Mouse (Mus musculus) liver, embryonic 12.5 days (tissue): Measurements from ENCODE around the gene Tgfbi. TPM values are rescaled to one million over a fixed set of nuclear protein-coding genes. Genes with fewer than 3 reads are reported as not detected.

Experiments used
- ATAC-seq: fragments of 200-750 bp; cut with Nextera tagmentation; 2 replicates; pipeline ENCODE4 v1.8.0; 2017; ENCODE audit warnings: moderate number of reproducible peaks, mild to moderate bottlenecking, moderate library complexity
- H3K27ac ChIP-seq: fragments of 300-500 bp; sonication (generic); 2 replicates; pipeline ENCODE4 v1.5.1; 2016; ENCODE audit warnings: mild to moderate bottlenecking
- H3K27me3 ChIP-seq: fragments of 300-500 bp; sonication (generic); replicated peaks from 2 replicates; pipeline ENCODE4 v1.6.1; 2016; ENCODE audit warnings: mild to moderate bottlenecking, moderate library complexity
- H3K36me3 ChIP-seq: fragments of 300-500 bp; sonication (generic); 2 replicates; pipeline ENCODE4 v1.6.1; 2016; ENCODE audit warnings: mild to moderate bottlenecking, moderate library complexity
- H3K4me1 ChIP-seq: fragments of 300-500 bp; sonication (generic); 2 replicates; pipeline ENCODE4 v1.6.1; 2016
- H3K4me2 ChIP-seq: fragments of 300-500 bp; sonication (generic); 2 replicates; pipeline ENCODE4 v1.6.1; 2016; ENCODE audit warnings: mild to moderate bottlenecking, moderate library complexity
- H3K4me3 ChIP-seq: fragments of 300-500 bp; sonication (generic); 2 replicates; pipeline ENCODE4 v1.5.1; 2016; ENCODE audit warnings: mild to moderate bottlenecking, moderate library complexity
- H3K9ac ChIP-seq: fragments of 300-500 bp; sonication (generic); 2 replicates; pipeline ENCODE4 v1.6.1; 2016; ENCODE audit warnings: mild to moderate bottlenecking, moderate library complexity
- H3K9me3 ChIP-seq: fragments of 300-500 bp; sonication (generic); replicated peaks from 2 replicates; pipeline ENCODE4 v1.6.1; 2016; ENCODE audit warnings: mild to moderate bottlenecking, moderate library complexity
- WGBS: fragments of 180-500 bp; shearing (Covaris S2); methylation state at CpG from one replicate; pipeline ENCODE4 v1.1.7; 2016; ENCODE audit not compliant: insufficient replicate concordance; 5-methylcytosine and 5-hydroxymethylcytosine counted together
- polyA plus RNA-seq: library from polyadenylated mRNA; unstranded; fragments of >200 nt; fragmentation: Nextera tagmentation; extraction: Ambion mirVana; gene quantifications from 2 replicates; pipeline ENCODE4 v1.2.1, GENCODE M21; 2016

The Tgfbi gene
- polyA plus RNA-seq, 1 experiment from 2014 or later, result 13.4 TPM

DNA sequence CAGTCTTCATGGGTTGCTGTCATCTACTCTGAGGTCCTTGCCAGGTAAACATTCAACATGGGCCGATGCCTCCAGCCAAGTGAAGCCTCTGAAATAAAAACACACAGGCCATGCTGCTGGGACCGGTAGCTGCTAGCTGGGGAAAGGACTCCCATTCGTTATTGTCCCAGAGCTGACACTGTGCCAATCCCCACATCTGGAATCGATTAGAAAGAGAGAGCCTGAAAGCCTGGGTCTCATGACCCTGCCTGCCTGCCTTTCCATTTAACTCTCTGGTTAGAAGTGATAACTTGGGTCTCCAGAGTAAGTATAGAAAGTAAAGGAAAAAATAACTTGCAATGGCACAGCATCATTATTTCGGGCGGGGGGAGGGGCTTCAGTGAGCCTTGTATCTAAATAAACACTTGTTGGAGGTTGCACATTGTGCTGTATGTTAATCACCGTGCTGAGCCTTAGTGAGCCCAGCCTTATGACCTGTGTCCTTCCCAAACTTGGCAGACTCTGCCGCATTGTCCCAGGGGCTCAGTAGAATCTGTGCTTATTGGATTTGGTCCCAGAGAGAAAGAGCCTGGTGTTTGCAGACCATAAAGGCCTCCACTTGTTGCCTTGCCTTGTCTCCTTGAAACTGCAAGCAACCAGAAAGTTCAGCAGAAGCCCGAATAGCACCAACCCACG is 9.0 kb upstream of the Tgfbi start:
- H3K4me3 ChIP-seq, result no peak overlapping the region
- 0 out of 2 replicates have a peak, but pooled peaks cover 2% of the 10 kb centered on the region for H3K27me3 ChIP-seq
- ATAC-seq, result no peak
- no peaks in the 10 kb centered on the region for H3K9me3 ChIP-seq
- H3K27ac ChIP-seq, result no peak overlapping the region
- WGBS, result 65% methylated on average over 10 of the region's 10 CpGs
- no peaks in the 10 kb centered on the region for H3K4me1 ChIP-seq
- H3K4me2 ChIP-seq, result no peak overlapping the region
- H3K36me3 ChIP-seq, result no peaks in the 10 kb centered on the region
- H3K9ac ChIP-seq, result no peak overlapping the region

- H3K36me3 ChIP-seq, result no peaks in the 10 kb centered on the region
- H3K4me2 ChIP-seq, result no peak overlapping the region
- 57% methylated on average over 11 of the region's 11 CpGs for WGBS
- no peak for ATAC-seq
- no peaks in the 10 kb centered on the region for H3K4me1 ChIP-seq
- H3K9me3 ChIP-seq, result no peaks in the 10 kb centered on the region
- peaks cover 9% of the 10 kb centered on the region; the same call in 1 of the 2 replicates for H3K27me3 ChIP-seq
- no peak overlapping the region for H3K4me3 ChIP-seq
- H3K9ac ChIP-seq, result no peak overlapping the region
- no peak overlapping the region for H3K27ac ChIP-seq
Observed at GRCm38 (mm10) chr13:56601199-56601598, 8.1 kb upstream of the Tgfbi start.

DNA sequence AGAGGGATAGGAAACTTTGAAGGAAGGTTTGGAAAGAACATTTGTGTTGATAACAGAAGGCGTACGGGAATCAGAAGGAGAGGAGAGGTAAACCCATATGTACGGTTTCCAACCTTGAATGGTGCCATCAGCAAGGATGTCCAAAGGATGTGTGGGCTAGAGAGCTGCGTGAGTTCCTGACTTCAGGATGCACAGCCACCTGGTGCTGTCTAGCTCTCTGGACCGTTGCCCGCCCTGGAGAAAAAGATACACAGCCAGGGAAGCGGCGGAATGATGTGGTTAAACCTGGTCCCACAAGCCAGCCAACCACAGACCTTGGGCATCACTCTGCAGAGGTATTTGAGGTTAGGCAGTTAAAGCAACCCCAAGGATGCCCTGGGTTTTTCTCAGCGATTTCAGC is 3.8 kb upstream of the Tgfbi start:
- Histone ChIP-seq H3K4me2 (no peak overlapping the region), H3K27ac (no peak overlapping the region), H3K9ac (no peak overlapping the region), H3K9me3 (no peaks in the 10 kb centered on the region), H3K4me3 (no peak overlapping the region), H3K4me1 (peaks cover 8% of the 10 kb centered on the region; the same call in 1 of the 2 replicates), H3K36me3 (no peaks in the 10 kb centered on the region), H3K27me3 (peaks cover 50% of the 10 kb centered on the region)
- 70% methylated on average over 9 of the region's 9 CpGs for WGBS
- no peak for ATAC-seq

DNA sequence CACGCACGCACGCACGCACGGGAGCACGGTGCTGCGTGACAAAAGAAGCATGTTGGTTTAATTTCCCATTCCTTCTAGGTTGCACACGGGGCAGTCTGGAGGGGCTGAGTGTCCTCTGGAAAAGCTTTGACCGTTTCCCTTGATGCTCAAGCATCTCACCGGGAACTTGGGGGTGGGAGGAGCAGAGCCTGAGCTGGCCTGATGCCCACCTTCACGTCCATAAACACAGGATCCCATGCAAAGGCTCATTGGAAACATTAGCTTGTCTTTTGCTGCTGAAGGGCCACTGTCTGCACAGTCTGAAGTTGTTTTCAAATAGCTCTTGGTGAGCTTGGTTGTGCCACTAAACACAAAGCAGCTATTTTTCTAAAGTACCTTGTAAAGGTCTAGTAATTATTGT is 2.6 kb upstream of the Tgfbi start:
- no peaks in the 10 kb centered on the region for H3K9me3 ChIP-seq
- no peak overlapping the region for H3K4me2 ChIP-seq
- H3K4me3 ChIP-seq, result no peak overlapping the region
- H3K9ac ChIP-seq, result no peak overlapping the region
- H3K36me3 ChIP-seq, result no peaks in the 10 kb centered on the region
- peaks cover 16% of the 10 kb centered on the region; the same call in 1 of the 2 replicates for H3K4me1 ChIP-seq
- ATAC-seq, result no peak
- WGBS, result 68% methylated on average over 11 of the region's 11 CpGs
- no peak overlapping the region for H3K27ac ChIP-seq
- H3K27me3 ChIP-seq, result peaks cover 55% of the 10 kb centered on the region

DNA sequence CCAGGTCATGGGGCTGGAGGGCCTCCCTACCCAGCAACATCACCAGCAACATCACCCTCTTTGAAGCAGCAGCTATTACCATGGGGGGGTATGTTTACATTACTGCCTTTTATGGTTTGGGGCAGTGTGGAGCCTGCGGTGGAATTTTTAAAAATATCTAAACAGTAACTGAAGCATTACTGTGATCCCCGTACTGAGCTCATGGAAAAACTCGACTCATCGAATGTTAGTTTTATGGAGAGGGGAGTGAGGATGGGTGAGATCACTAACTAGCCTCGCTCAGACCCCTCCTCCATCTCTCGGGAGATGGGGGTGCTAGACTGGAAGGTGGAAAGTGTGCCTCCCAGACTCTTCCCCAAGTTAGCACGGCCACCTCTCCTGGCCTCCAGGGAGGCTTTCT is 2.1 kb upstream of the Tgfbi start:
- Histone ChIP-seq H3K36me3 (no peaks in the 10 kb centered on the region), H3K4me2 (no peak overlapping the region), H3K4me1 (peaks cover 21% of the 10 kb centered on the region; the same call in 1 of the 2 replicates), H3K27ac (no peak overlapping the region), H3K9me3 (no peaks in the 10 kb centered on the region), H3K27me3 (peaks cover 55% of the 10 kb centered on the region), H3K4me3 (no peak overlapping the region), H3K9ac (no peak overlapping the region)
- no peak for ATAC-seq
- 38% methylated on average over 7 of the region's 7 CpGs for WGBS

GRCm38 (mm10) chr13:56607846-56608245 is 1.5 kb upstream of the Tgfbi start:
- H3K9me3 ChIP-seq, result no peaks in the 10 kb centered on the region
- ATAC-seq, result no peak
- H3K4me2 ChIP-seq, result no peak overlapping the region
- H3K4me1 ChIP-seq, result peaks cover 27% of the 10 kb centered on the region; the same call in 1 of the 2 replicates
- peaks cover 55% of the 10 kb centered on the region for H3K27me3 ChIP-seq
- H3K27ac ChIP-seq, result no peak overlapping the region
- H3K36me3 ChIP-seq, result no peaks in the 10 kb centered on the region
- WGBS, result 54% methylated on average over 4 of the region's 4 CpGs
- H3K4me3 ChIP-seq, result no peak overlapping the region
- no peak overlapping the region for H3K9ac ChIP-seq

- Histone ChIP-seq H3K4me3 (no peak overlapping the region), H3K27ac (no peak overlapping the region), H3K9ac (no peak overlapping the region), H3K36me3 (no peaks in the 10 kb centered on the region), H3K4me1 (peaks cover 57% of the 10 kb centered on the region), H3K9me3 (no peaks in the 10 kb centered on the region), H3K4me2 (no peak overlapping the region), H3K27me3 (peaks cover 47% of the 10 kb centered on the region)
- ATAC-seq, result no peak
- 12% methylated on average over 4 of the region's 4 CpGs for WGBS
Observed at GRCm38 (mm10) chr13:56611129-56611528, 1.8 kb downstream of the Tgfbi start.

DNA sequence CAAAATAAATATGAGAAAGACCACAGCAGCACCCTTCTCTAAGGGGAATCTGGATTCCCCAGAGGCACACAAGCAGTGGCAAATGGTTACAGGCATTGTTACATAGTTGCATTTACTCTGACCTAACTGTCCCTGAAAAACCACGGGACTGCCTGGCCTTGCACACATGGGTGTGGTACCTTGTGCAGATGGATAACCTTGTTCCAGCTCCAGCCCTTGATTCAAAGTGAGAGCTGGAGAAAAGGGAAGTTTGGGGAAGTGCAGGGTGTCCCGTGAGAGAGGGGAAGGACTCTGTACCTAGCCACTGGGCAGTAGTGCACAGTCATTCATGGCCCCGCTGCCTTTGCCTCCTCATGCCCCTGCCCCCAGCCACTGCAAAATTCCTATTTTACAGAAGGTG is 2.4 kb downstream of the Tgfbi start:
- 20% methylated on average over 3 of the region's 3 CpGs for WGBS
- H3K4me1 ChIP-seq, result peaks cover 61% of the 10 kb centered on the region
- ATAC-seq, result no peak
- H3K4me2 ChIP-seq, result no peak overlapping the region
- H3K9me3 ChIP-seq, result no peaks in the 10 kb centered on the region
- H3K4me3 ChIP-seq, result no peak overlapping the region
- no peak overlapping the region for H3K27ac ChIP-seq
- H3K36me3 ChIP-seq, result no peaks in the 10 kb centered on the region
- peaks cover 41% of the 10 kb centered on the region for H3K27me3 ChIP-seq
- H3K9ac ChIP-seq, result no peak overlapping the region

DNA sequence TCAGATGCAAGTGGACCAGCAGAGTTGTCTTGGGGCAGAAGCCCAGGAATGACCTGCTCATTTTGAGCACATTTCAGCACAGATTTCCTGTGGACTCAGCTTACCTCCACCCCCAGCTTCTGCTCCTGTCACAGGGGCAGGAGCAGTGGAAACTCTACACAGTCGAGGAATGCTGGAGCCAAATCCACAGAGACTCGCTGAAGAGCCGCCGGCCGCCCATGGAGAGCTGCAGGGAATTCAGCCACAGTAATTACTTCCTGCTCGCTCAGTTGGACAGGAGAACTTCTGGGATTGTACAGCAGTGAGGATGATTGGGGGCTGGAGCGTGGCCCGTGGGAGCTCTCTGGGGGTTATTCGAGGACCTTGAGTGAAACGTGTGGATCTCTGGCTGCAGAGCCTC is 3.0 kb downstream of the Tgfbi start:
- Histone ChIP-seq H3K36me3 (no peaks in the 10 kb centered on the region), H3K9ac (no peak overlapping the region), H3K27me3 (peaks cover 37% of the 10 kb centered on the region), H3K4me1 (peaks cover 62% of the 10 kb centered on the region), H3K4me3 (no peak overlapping the region), H3K4me2 (no peak overlapping the region), H3K27ac (no peak overlapping the region), H3K9me3 (no peaks in the 10 kb centered on the region)
- ATAC-seq, result no peak
- WGBS, result 28% methylated on average over 10 of the region's 10 CpGs

DNA sequence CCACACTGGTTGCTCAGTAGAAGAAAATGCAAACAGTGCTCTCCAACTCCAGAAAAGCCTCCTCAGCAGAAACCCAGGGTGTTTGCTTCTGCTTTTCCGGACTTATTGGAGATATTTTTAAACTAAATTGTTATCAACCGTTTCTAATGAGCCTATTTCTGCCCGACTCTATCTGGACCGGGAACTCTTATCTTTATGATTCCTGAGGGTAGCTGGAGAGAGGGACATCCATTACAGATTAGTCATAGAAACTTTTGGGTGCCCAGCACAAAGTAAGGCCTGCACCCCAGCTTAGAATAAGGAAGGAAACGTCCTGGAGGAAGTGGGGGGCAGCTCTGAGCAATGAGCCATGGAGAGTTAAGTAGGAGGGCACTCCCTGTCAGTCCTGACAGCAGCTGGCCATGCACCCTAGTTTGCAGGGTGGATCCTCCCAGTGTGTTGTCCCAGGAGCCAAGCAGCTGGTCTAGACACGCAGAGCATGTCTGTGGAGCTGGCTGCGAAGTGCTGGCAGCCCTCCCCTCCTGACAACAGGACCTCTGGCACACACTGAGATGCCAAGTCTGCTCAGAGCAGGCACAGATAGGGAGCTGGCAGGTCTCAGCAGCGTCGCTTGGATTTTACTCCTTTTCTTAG is 4.2 kb downstream of the Tgfbi start:
- Histone ChIP-seq H3K9ac (no peak overlapping the region), H3K36me3 (no peaks in the 10 kb centered on the region), H3K27me3 (peaks cover 28% of the 10 kb centered on the region), H3K27ac (no peak overlapping the region; the same call in 1 of the 2 replicates), H3K4me2 (no peak overlapping the region), H3K4me3 (no peak overlapping the region), H3K9me3 (no peaks in the 10 kb centered on the region), H3K4me1 (peaks cover 62% of the 10 kb centered on the region)
- ATAC-seq, result no peak
- WGBS, result 28% methylated on average over 9 of the region's 9 CpGs

DNA sequence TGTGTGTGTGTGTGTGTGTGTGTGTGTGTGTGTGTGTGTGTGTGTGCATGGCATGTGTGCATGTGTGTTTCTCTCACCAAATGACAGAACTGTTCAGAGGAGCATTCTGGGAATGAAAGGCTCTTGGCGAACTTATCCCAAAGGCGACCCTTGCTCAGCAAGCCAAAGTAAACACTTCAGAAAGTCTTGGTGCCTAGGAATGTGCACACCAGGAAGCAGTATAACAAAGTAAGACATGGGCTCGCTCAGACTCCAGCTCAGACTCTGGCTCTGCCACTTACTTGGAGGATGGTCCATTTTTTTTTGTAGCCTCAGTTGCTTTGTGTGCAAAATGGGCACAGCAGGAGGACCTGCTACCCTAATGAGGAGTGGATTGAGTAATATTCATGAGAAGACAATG is 5.4 kb downstream of the Tgfbi start:
- no peak overlapping the region for H3K9ac ChIP-seq
- H3K27me3 ChIP-seq, result peaks cover 16% of the 10 kb centered on the region
- no peaks in the 10 kb centered on the region for H3K9me3 ChIP-seq
- ATAC-seq, result no peak
- no peak overlapping the region for H3K27ac ChIP-seq
- 65% methylated on average over 3 of the region's 3 CpGs for WGBS
- H3K4me1 ChIP-seq, result peaks cover 56% of the 10 kb centered on the region
- H3K4me3 ChIP-seq, result no peak overlapping the region
- no peaks in the 10 kb centered on the region for H3K36me3 ChIP-seq
- no peak overlapping the region for H3K4me2 ChIP-seq

DNA sequence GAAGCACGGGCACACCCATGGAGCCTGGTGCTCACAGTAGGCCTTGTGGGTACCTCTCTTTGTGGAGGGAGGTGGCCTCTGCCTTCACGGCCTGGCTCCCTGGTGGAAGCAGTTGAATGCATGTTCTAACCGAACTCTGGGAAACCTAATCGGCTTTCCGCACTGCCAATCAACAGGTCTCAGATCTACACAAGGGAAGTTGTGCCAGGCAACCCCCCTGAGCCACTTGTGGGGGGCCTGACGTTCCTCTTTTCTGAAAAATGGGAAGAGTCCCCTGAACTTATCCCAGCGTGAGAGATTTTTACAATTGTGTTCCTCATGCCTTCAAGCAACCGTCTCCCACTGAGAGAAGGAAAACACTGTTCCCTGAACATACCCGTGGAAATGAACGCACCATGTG is 5.9 kb downstream of the Tgfbi start:
- Histone ChIP-seq H3K4me3 (no peak overlapping the region), H3K9me3 (no peaks in the 10 kb centered on the region), H3K27ac (no peak overlapping the region), H3K4me1 (peaks cover 54% of the 10 kb centered on the region), H3K4me2 (no peak overlapping the region), H3K36me3 (no peaks in the 10 kb centered on the region), H3K9ac (no peak overlapping the region), H3K27me3 (peaks cover 12% of the 10 kb centered on the region)
- WGBS, result 58% methylated on average over 10 of the region's 10 CpGs
- ATAC-seq, result no peak
